Mouse (Mus musculus): ENCODE results near the gene Tbxas1.

DNA sequence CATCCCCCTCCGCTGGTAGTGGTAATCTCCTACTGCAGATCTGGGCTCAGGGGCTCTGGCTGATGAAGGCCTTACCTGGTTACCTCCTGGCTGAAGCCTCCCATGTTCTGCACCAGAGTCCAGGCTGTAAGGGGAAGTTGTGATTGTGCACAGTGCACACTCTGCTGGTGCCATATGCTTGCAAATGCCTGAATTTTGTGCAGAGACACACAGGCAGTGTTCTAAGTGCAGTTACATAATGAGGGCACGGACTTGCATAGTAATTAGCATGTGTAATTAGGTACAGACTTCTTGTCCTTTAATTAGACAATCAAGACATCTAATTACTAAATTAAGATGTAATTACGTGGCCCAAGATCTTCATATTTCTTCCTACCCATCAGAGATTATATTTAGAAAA is 70.5 kb downstream of the Tbxas1 start:
- TF ChIP-seq CTCF (IDR thresholded peaks at IDR 0.05; ENCODE audit: low read depth) (no peak), EP300 (IDR thresholded peaks at IDR 0.05; ENCODE audit: low read depth) (no peak)

All from liver, embryonic 14.5 days (tissue).